ENCODE assay signal across 20 mouse cellular contexts in genomic region chr10:95348457-95348856, GRCm38 (mm10). TPM values are rescaled to one million over a fixed set of nuclear protein-coding genes. Genes with fewer than 3 reads are reported as not detected.
A peak's percentile ranks its signal among the peaks of the same experiment; 100 is the strongest.
DNase-seq lines count a peak whose midpoint lies in the region; ATAC-seq lines count a peak whose summit lies in the region.
"Had no signal": no experiment of that assay in that cellular context is flagged by ENCODE, and none has a peak within 500 bp of the region (broad histone marks: within the 10 kb centered on the region; RNA-seq: fewer than 3 reads in every experiment).

No protein-coding gene starts in this region.

- peak; percentile 64 for ATAC-seq in intestine, embryonic 16.5 days
- ATAC-seq: forebrain, embryonic 14.5 days; forebrain, embryonic 16.5 days had no signal

- H3K4me3 ChIP-seq in intestine, embryonic 16.5 days (ENCODE audit: low read length), result no peak overlapping the region
- H3K4me3 ChIP-seq: embryonic facial prominence, embryonic 13.5 days; embryonic facial prominence, embryonic 15.5 days; erythroblast, embryonic 14.5 days; forebrain, embryonic 10.5 days; forebrain, embryonic 12.5 days had no signal

- 58% methylated on average over 3 of the region's 3 CpGs for WGBS in intestine, embryonic 16.5 days

- no peaks in the 10 kb centered on the region for H3K36me3 ChIP-seq in intestine, embryonic 16.5 days (ENCODE audit: control insufficient read depth, insufficient read depth, low read length)
- H3K36me3 ChIP-seq: embryonic facial prominence, embryonic 13.5 days; embryonic facial prominence, embryonic 15.5 days; forebrain, embryonic 10.5 days; forebrain, embryonic 12.5 days had no signal

- no peaks in the 10 kb centered on the region for H3K4me1 ChIP-seq in intestine, embryonic 16.5 days (ENCODE audit: control insufficient read depth, insufficient read depth, low read length)
- H3K4me1 ChIP-seq: embryonic facial prominence, embryonic 13.5 days; embryonic facial prominence, embryonic 15.5 days; forebrain, embryonic 10.5 days; forebrain, embryonic 12.5 days had no signal

- H3K9ac ChIP-seq in intestine, embryonic 16.5 days (ENCODE audit: low read depth, low read length), result no peak overlapping the region
- H3K9ac ChIP-seq: embryonic facial prominence, embryonic 13.5 days; embryonic facial prominence, embryonic 15.5 days; forebrain, embryonic 12.5 days had no signal

- H3K27ac ChIP-seq in intestine, embryonic 16.5 days (ENCODE audit: low read length), result no peak overlapping the region
- H3K27ac ChIP-seq: embryonic facial prominence, embryonic 13.5 days; embryonic facial prominence, embryonic 15.5 days; forebrain, embryonic 10.5 days; forebrain, embryonic 12.5 days had no signal

- H3K9me3 ChIP-seq in intestine, embryonic 16.5 days (ENCODE audit: control insufficient read depth, low read length), result peaks cover 6% of the 10 kb centered on the region; the same call in 1 of the 2 replicates
- H3K9me3 ChIP-seq: embryonic facial prominence, embryonic 15.5 days; forebrain, embryonic 12.5 days had no signal

- no peak overlapping the region for H3K4me2 ChIP-seq in intestine, embryonic 16.5 days (ENCODE audit: low read depth, low read length)
- H3K4me2 ChIP-seq: embryonic facial prominence, embryonic 13.5 days; embryonic facial prominence, embryonic 15.5 days; forebrain, embryonic 12.5 days had no signal

- intact Hi-C loops in heart, postnatal 36 days (cut with DNase I), result no loop called here
- intact Hi-C loops in left cerebral cortex, postnatal 4 days (cut with DNase I), result no loop called here

- peak; percentile 6 for DNase-seq in heart, adult 11 months
- no peak for DNase-seq in heart, postnatal 36 days
- DNase-seq in urinary bladder, postnatal 10 days (ENCODE audit: low spot score), result no peak
- DNase-seq in left cerebral cortex, postnatal 4 days, result no peak
- DNase-seq: adrenal gland, postnatal 25 days; cerebellum, adult 11 months; cerebellum, adult 18-20 months; cerebellum, adult 8-10 months; cerebellum, adult 9-11 months; cerebellum, postnatal 14 days; cerebellum, postnatal 36 days; embryo, embryonic 11 days had no signal

- H3K27me3 ChIP-seq in intestine, embryonic 16.5 days (replicated peaks; ENCODE audit: control insufficient read depth, insufficient read depth, low read length), result no peaks in the 10 kb centered on the region
- H3K27me3 ChIP-seq: embryonic facial prominence, embryonic 13.5 days; embryonic facial prominence, embryonic 15.5 days; forebrain, embryonic 12.5 days had no signal

RNA-seq across cellular contexts. Expression of gene Cradd, which starts 24.5 kb away (rescaled TPM):
- total RNA-seq in heart, postnatal 36 days (2021), result 10 to 100 TPM in 1 of 2 experiments, 1 to 10 TPM in 1; 8.8 to 12.5 TPM
- 11.6 and 11.8 TPM in 2 replicates for polyA plus RNA-seq in intestine, embryonic 16.5 days (2015; fragmentation: Nextera tagmentation; extraction: Ambion mirVana)
- total RNA-seq in left cerebral cortex, postnatal 4 days (2021), result 1 to 10 TPM; 7.4 TPM
